Mouse (Mus musculus) kidney, postnatal 25 days (tissue): Measurements from ENCODE around the gene Itga6.
"Not testable (repeated sequence)": the region's sequence is repeated elsewhere in the genome, so short reads cannot be mapped to it uniquely, and the experiment has no call there.

ENCODE experiments used
- DNase-seq, 2 experiments: peaks; one replicate each; pipeline ENCODE4 v3.0.0; 2021; ENCODE audit warnings: mixed read lengths in 2 of 2

Gene Itga6

DNA sequence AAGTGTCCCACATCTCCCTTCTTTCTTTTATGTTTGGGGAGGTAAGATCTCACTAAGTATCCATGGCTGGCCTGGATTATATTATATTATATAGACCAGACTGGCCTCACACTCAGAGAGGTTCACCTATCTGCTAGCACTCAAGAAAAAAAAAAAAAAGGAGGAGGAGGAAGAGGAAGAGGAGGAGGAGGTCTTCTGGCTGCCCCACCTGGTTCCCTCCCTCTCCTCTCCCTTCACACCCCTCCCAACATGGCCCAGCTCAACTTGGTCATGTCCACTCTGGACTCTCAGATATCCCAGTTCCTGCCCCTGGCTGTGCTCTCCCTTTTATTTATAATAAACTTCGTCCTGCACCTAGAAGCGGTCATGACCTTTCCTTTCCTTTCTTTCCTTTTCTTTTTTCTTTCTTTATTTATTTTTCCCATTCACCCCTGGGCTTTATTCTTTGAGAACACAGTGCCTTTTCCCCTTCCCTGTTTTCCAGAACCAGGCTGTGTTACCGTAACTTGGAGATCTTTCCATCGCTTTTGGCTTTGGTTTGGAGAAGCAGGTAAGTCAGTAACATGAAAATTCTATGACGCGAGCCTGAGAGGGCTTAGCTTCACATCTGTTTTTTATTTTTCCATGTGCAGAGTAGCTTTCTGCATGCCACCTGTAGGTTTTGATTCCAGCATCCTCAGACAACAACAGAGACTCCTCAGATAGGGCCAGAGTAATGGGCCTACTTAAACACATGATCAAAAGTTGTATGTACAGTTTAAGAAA lies at the start of gene Itga6:
TSS of gene Itga6 (plus strand) at position 7 of the 765 bp plus-strand sequence.
- no peak for DNase-seq

DNA sequence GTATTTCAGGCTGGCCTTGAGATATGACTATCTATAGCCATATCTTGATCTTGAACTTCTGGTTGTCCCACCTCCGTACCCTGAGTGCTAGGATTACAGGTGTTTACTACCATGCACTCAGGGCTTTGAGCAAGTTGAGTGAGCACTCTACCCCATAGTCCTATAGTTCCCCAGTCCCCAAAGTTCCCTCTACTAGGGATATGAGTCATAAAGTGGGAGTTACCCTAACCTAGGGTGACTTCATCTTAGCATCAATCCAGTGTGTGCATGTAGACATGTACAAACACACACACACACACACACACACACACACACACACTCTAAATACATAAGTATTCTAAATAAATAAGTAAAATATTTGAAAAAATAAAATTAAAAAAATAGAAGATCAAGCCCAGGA lies 48.6 kb upstream of the Itga6 start:
- DNase-seq, result no peak

- no peak for DNase-seq
These were observed 47.7 kb upstream of the Itga6 start for GRCm38 (mm10) chr2:71697408-71698336.

GRCm38 (mm10) chr2:71698366-71698765 lies 47.0 kb upstream of the Itga6 start:
- DNase-seq, result no peak

DNA sequence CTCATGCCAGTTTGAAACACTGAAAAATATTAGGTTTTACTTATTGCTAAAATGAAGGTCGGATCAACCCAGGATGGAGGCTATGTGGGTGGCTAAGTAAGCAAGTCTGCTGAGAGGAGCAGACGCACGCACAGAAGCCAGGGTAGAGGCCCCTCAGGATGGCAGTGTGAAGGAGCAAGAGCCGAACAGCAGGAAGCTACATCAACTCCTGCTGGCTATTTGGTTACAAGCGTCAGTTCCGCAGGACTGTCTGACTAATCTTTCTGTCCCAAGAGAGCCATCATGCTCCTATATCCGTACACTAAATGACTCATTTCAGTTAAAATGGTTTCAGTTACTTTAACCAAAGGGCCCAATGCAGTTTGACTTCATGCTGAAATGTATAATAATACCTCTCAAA lies 46.5 kb upstream of the Itga6 start:
- DNase-seq, result no peak

DNA sequence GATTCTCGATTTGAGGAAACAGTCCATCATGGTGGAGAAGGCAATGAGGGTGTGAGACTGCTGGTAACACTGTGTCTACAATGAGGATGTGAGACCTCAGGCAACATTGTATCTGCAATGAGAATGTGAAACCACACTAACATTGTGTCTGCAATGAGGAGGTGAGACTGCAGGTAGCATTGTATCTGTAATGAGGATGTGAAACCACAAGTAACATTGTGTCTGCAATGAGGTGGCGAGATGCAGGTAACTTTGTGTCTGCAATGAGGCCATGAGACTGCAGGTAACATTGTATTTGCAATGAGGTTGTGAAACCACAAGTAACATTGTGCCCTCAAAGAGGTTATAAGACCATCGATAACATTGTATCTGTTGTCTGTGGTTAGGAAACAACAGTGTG lies 44.1 kb upstream of the Itga6 start:
- DNase-seq, result no peak

DNA sequence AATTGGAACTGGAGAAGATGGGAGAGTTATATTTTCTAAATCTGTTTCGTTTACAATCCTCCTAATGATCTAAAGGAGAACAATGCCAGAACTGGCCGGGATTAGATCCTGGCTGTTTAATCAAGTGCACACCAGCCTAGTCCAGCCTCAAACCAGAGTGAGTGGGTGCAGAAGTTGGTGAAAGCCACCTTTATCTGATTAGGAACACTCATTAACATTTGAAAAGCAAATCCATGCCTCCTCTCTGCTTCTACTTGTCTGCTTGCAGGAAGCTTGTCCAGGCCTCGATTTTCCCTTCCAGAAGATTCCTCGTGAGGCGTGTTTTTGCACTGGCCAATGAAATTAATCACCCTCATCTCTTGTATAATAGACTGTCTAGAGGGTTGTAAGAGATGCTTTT lies 41.1 kb upstream of the Itga6 start:
- no peak for DNase-seq

GRCm38 (mm10) chr2:71708886-71709285 lies 36.5 kb upstream of the Itga6 start:
- DNase-seq, result peak in 1 of 2 experiments; percentile 34

GRCm38 (mm10) chr2:71711640-71712039 lies 33.8 kb upstream of the Itga6 start:
- DNase-seq, result no peak

- no peak for DNase-seq
These were observed 31.0 kb upstream of the Itga6 start for GRCm38 (mm10) chr2:71714416-71714815.

DNA sequence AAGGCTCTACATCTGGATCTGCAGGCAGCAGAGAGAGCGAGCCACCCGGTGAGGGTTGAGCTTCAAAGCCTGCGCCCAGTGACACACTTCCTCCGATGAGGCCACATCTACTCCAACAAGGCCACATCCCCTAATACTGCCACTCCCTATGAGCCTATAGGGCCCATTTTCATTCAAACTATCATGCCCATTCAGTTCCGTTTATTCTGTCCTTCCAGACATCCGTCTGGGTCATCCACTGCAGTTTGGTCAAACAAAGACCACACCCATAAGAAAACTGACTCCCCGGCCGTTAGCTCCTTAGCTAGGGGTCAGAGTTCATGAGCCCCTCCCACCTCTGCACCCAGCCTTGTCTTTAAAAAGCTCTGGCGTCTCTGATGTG lies 26.4 kb upstream of the Itga6 start:
- no peak for DNase-seq

DNA sequence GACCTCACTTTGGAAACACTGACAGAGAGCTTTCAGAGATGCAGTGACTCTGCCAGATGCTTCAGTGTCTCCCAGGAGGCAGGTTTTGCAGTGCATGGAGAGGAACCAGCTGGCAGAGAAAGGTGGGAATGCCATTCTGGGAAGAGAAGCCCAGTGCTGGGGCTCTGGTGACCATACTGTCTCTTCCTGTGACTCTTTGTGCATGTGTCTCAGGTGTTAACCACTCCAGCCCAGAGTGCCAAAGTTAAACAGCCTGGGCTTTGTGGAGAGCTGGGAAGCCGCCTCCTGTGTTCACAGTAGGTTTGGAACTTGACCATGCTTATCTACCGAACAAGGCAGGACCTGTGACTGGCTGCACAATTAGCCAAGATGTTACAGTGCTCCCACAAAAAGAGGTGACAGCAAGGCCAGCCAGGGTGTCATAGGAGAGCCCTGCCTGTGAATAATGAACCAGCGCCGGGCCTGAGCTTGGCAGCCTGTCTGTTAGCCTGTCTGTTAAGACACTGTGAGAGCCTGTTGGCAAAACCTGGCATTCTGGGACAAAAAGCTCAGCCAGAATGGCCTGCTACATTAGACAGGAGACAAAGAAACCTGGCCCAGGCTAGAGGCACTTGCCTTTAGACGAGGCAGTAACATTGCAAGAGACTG lies 25.9 kb upstream of the Itga6 start:
- peak in 1 of 2 experiments; percentile 14 for DNase-seq

DNA sequence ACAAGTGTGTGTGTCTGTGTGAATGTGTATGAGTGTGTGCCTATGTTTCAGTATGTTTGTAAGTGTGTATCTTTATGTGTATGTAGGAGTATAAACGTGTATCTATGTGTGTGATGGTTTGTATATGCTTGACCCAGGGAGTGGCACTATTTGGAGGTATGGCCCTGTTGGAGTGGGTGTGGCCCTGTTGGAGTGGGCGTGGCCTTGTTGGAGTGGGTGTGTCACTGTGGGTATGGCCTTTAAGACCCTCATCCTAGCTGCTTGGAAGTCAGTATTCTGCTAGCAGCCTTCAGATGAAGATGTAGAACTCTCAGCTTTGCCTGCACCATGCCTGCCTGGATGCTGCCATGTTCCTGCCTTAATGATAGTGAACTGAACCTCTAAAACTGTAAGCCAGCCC lies 24.9 kb upstream of the Itga6 start:
- DNase-seq, result not testable (repeated sequence)

DNA sequence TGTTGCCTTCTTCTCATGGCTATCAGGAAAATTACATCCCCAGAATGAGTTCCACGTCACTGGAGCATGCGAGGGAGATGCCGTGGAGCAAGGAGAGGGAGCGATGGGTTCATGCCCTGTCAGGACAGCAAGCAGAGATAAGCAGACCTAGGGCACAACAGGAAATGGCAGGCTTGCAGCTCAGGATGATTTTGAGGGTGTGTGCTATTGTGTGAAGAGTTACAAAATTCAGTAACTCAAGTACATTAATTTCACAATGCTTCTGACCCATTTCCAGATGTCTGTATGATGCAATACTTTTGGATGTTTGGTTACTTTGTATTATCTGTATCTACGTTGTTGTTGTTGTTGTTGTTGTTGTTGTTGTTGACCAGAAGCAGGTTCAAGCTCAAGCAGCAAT lies 22.5 kb upstream of the Itga6 start:
- no peak for DNase-seq

DNA sequence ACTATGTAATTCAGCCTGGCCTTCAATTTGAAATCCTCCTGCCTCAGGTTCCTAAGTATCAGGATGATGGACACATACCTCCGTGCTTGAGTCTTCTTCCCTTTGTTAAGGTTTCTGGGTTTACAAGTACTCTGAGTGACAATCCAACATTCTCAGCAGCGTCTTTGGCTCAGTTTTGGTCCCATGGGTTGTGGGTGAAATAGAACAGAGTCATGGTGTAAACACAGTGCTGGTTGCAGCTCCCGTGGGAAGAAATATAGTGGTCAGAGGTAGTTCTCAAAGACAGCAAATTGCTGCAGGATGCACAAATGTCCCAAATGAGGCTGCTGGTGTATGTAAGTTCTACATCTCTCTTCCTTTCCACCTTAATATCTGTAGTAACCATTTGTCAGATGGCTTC lies 21.8 kb upstream of the Itga6 start:
- no peak for DNase-seq

GRCm38 (mm10) chr2:71724028-71724427 lies 21.4 kb upstream of the Itga6 start:
- DNase-seq, result no peak

DNA sequence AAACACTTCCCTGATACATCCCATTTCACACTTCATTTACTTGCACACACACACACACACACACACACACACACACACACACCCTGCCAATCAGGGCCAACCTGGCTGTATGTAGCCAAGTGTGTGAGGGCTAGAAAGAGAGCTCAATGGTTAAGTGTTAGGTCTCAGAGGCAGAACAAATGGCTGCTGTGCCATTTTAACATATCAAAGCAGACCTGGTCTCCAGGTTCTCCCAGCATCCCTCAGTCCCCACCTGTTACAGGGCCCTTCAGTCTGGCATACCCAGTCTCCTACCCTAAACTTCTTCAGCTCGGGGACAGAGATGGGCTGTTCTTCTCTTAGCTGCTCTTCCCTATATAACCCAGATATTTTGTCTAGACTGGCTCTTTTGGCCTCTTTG lies 20.0 kb upstream of the Itga6 start:
- no peak for DNase-seq

- no peak for DNase-seq
These were observed 18.3 kb upstream of the Itga6 start for GRCm38 (mm10) chr2:71726883-71727676.

GRCm38 (mm10) chr2:71728341-71728740 lies 17.1 kb upstream of the Itga6 start:
- peak; percentile 71 to 86 for DNase-seq

DNA sequence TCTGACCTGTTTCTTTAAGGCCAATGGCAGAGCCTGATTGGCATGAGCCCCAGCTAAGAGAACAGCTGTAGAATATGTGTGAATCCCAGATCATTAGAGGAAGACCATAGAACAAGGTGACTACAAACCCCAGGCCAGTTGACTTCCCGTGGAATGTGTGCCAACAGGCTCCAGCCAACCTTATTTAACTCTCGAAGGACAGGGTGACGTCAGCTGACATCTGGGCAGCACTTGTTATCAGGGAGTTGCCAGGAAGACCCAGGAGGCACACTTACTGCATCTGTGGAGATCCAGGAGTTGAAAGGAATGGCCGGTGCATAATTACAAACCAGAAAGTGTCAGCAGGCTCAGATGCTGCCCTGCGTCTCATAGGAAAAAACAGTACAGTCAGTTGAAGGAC lies 16.6 kb upstream of the Itga6 start:
- DNase-seq, result peak; percentile 40 to 49

DNA sequence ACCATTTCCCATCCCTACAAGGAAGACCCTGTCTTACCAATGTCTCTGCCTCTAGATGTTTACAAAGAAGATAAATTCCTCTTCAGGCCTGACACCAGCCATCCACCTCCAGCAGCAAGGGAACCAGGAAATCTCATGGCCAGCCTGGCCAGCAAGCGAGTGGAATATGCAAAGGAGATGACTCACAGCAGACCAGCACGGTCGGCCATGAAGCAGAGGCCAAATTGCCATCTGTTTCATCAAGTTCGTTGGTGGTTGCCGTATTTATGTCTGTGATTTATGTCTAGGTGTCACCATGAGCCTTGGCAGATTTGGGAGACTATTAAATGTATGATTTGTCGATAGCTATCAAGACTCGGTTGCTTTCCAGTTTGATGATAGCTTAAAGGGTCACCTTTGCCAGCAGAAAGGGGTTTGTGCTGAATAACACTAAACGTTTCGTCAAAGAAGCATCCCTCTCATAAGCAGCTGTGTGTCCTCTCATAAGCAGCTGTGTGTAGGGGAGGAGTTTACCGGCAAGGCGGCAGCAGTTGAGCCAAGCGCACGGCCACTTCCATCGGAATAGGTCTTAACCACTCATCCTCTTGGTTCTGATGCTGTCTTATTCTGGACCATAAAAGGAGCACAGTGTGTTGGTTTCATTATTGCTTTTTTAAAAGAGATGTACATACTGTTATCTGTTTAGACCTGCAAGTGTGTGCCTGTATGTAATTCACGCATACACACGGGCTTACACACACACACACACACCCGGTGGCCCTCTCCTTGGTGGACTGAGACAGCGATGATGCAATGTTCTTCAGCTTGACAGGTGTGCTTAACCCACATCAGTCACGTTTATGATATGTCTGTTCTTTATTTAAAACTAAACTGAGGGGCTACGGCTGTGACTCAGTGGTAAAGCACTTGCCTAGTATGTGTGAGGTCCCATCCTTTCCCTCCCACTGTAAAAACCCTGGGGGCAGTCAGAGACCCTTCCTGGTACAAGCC lies 14.5 kb upstream of the Itga6 start:
- no peak for DNase-seq
